Mouse (Mus musculus): ENCODE measurements around the gene C1ql4. TPM values are rescaled to one million over a fixed set of nuclear protein-coding genes. Genes with fewer than 3 reads are reported as not detected.
A peak's percentile ranks its signal among the peaks of the same experiment; 100 is the strongest.

The C1ql4 gene
- total RNA-seq, 2 experiments from 2014 or later: 0.44 TPM; not detected in 1

- peak in 1 of 2 experiments; percentile 38 for DNase-seq (ENCODE audit: low spot score in 2 of 2)
Measured at GRCm38 (mm10) chr15:99035431-99035830, 52.2 kb downstream of the C1ql4 start.

Small RNA genes within 50 kb of the gene (microRNA-seq; reads per million reads assigned to microRNA genes)
- 0 reads per million in 2 experiments for gene Mir6960

Other genes starting within 250 kb of the C1ql4 start
- gene Kmt2d, start 216.6 kb downstream of the C1ql4 start, total RNA-seq (2021): 10 to 100 TPM; 71.7 to 83.1 TPM
- 1 to 10 TPM; 8.1 to 9.3 TPM for gene Rhebl1, start 193.3 kb downstream of the C1ql4 start, total RNA-seq (2021)
- under 1 TPM; 0.31 to 0.35 TPM for gene Dhh, start 189.3 kb downstream of the C1ql4 start, total RNA-seq (2021)
- gene Lmbr1l, start 169.6 kb downstream of the C1ql4 start, total RNA-seq (2021): 10 to 100 TPM; 13.7 to 17.9 TPM
- 100 to 1,000 TPM; 661 to 671 TPM for gene Tuba1b, start 153.3 kb downstream of the C1ql4 start, total RNA-seq (2021)
- not detected for gene Gm49450, start 134.3 kb downstream of the C1ql4 start, total RNA-seq (2021)
- 1,000 to 10,000 TPM; 2,120 to 2,322 TPM for gene Tuba1a, start 134.1 kb downstream of the C1ql4 start, total RNA-seq (2021)
- gene Tuba1c, start 57.9 kb downstream of the C1ql4 start, total RNA-seq (2021): 100 to 1,000 TPM; 119 to 162 TPM
- 1 to 10 TPM; 3.7 to 5.1 TPM for gene Prph, start 32.6 kb downstream of the C1ql4 start, total RNA-seq (2021)
- 1 to 10 TPM; 1.2 to 2.6 TPM for gene Troap, start 13.2 kb downstream of the C1ql4 start, total RNA-seq (2021)
- gene Dnajc22, start 5.4 kb upstream of the C1ql4 start, total RNA-seq (2021): under 1 TPM in 1 of 2 experiments, not detected in 1; 0.28 TPM
- 10 to 100 TPM; 35.2 to 38.6 TPM for gene Spats2, start 38.1 kb upstream of the C1ql4 start, total RNA-seq (2021)
- 10 to 100 TPM; 71.6 to 78.7 TPM for gene Kcnh3, start 137.0 kb upstream of the C1ql4 start, total RNA-seq (2021)
- gene Mcrs1, start 164.1 kb upstream of the C1ql4 start, total RNA-seq (2021): 10 to 100 TPM; 80.1 to 84.3 TPM
- gene Prpf40b, start 207.3 kb upstream of the C1ql4 start, total RNA-seq (2021): 100 to 1,000 TPM in 1 of 2 experiments, 10 to 100 TPM in 1; 92.8 to 103 TPM
- 1 to 10 TPM; 1.5 to 1.7 TPM for gene Fam186b, start 208.1 kb upstream of the C1ql4 start, total RNA-seq (2021)

All from layer of hippocampus, postnatal 14 days (tissue).